Mouse (Mus musculus) frontal cortex, postnatal 25 days (tissue): ENCODE results near the gene Tmod2.
"Not testable (repeated sequence)": the region's sequence is repeated elsewhere in the genome, so short reads cannot be mapped to it uniquely, and the experiment has no call there.

Source experiments
- DNase-seq, 2 experiments: peaks; one replicate each; pipeline ENCODE4 v3.0.0; 2022; ENCODE audit warnings: low spot score in 2 of 2

Gene Tmod2

DNA sequence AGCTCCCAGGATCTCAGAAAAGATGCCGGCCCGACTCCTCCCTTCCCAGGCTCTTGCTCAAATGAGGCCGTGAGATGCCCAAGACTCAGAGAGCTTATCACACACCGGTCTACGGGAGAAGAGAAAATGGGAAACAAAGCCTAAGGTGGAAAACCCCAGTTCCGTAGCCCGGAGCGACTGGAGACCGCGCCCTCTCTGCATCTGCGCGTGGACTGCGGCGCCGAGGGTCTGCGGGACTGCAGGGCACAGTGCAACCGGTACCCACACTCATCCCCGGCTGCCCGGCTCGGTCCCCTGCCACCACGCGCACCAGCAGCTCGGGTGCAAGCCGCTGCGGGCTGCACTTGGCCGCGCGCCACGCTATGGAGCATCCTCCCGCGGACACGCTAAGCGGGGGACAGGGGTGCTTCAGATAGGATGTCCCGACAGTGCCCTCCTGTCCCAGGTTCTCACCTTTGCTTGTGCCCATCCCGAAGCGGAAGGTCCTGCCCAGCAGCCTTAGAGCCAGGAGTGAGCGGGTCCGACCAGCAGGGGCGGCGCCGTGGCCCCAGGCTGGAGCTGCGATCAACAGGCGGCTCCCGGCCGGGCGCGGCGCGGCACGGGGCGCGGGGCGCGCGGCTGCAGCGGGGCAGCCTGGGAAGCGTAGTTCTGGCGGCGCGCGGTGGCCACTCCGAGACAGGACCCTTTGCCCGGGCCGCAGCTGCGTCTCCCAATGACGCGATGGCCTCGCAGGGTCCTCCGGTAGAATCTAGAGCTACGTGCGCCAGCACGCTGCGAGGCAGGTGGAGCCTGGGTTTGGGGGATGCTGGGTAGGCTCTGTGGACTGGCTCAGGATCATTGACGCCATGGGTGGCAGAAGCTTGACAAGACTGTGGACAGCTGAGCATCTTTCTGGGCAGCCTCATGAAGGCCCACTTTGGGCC, at the start of gene Tmod2:
Gene Tmod2 (minus strand): TSS at position 755 of the 923 bp plus-strand sequence.
- DNase-seq, result peak; percentile 64 to 67

DNA sequence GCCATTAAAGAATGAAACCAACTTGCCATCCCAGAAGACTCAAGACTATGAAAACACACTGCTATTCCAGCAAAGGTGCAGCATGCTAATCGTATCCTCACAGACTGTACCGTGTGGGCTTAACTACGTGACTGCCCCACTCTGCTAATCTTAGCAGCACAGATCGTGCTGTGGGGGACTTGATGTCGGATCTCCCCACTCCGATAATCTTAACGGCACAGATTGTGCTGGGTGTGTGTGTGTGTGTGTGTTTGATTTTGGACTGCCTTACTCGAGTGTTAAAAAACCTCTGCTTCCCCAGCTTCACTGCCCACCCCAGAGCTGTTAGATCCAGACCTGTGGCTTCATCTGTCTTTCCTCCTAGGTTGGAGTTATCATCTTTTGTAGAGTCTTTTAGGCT, 49.8 kb upstream of the Tmod2 start:
- DNase-seq, result peak in 1 of 2 experiments; percentile 38

DNA sequence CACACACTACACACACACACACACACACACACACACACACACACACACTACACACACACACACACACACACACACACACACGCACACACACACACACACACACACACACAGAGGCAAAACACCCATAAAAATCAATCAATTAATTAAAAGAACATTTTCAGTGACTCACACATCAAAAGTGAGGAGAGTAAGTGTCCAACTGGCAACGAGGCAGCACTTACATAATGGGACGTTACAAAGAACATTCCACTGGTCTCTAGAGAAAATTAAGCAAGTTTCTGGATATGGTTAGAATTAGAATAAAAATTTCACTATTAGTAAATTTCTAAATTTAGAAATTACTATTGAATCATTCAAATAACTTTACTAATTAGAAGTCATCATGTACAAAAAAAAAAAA, 45.3 kb upstream of the Tmod2 start:
- DNase-seq, result not testable (repeated sequence)

DNA sequence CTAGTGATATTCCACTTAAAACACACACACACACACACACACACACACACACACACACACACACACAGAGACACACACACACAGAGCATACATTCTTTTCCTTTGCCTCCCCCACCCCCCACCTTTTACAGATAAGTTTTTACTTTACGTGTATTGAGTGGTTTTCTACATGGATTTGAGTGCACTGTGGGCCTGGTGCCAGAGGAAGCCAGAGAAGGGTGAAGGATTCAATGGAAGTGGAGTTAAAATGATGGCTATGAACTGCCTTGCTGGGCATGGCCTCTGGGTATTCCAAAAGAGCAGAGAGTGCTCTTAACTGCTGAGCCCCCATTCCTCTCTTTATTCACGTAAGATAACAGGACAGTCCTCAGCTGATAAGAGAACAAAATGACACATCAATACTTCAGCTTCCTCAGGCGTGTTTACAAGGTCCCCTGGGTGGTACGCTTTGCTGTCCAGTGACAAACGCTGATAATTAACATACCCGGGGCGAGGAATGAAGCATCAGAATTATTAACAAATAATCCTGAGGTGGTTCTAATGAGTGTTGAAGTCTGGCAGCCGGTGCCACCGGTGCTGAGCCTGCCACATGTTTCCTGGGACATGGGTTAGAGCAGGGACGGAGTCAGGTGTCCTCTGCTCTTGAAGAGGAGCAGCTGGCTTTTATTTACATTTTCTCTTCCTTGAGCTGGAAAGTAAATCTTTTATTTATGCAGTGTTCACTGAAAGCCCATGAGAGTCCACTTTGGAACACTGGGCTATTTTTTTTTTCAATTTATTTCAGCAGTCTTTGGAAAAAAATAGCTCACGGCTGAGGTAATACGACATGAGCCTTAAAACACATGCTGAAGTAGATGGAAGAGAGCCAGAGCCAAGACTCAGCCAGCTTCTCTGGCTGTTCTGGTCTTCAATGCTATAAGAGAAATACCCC, 43.1 kb upstream of the Tmod2 start:
- DNase-seq, result no peak

DNA sequence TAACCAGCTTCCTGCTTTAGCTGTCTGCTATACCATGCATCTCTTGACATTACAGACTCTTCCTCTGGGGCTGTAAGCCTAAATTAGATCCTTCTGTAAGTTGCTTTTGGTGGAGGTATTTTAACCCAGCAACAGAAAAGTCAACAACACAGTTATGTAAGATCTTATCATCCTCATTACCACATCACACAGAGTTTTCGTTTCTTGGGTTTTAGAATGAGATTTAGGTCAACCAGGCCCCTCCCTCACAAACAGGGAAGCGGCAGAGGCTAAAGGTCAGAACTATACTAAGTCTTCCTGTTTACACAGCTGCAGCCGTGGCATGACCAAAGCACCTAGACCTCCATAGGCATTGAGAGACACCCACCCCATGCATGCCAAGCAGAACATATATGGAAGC, 34.3 kb upstream of the Tmod2 start:
- no peak for DNase-seq

DNA sequence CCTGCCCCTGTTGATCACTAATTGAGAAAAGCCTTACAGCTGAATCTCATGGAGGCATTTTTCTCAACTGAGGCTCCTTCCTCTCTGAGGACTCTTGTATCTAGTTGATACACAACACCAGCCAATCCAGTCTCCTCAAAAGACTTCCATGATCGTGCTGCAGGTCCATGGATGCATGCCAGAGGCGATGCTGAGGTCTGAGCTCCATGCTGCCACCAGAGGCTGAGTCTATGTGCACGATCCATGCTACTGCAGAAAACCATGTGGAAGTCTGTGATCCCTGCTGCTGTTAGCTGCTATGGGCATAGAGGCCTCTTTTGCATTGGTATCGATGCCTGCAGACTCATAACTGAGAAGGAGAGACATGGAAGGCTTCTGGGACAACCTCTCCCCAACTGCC, 23.1 kb upstream of the Tmod2 start:
- no peak for DNase-seq

DNA sequence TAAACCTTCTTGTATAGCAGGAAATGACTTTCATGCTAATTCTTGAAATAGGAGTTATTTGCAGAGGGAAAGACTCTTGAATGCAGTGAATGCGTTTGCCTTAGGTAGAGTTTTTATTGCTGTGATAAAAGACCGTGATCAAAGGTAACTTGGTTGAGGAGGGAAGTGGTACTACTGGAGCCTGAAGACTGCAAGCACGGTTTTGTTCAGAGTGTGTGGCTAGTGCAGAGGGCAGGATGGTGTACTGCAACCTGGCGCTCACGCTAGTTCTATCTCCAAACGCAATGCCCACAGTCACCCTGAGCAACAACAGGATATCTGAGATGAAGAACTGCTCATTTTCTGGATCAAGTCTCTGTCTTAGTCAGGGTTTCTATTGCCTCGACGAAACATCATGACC, 22.5 kb upstream of the Tmod2 start:
- DNase-seq, result no peak

DNA sequence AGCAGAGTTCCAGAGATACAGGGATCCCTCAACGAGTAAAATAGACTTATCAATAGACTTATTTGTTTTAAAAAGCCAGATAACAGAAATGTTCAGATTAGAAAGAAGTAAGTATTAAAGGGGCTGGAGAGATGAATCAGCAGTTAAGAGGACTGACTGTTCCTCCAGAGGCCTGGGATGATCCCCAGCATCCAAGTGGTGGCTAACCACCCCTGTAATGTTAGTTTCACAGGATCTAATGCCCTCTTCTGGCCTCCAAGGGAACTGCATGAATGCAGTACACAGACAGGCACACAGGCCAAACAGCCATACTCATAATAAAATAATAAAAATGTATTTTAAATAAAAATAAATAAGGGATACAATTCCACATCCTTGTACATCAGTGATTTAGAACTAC, 21.8 kb upstream of the Tmod2 start:
- no peak for DNase-seq

DNA sequence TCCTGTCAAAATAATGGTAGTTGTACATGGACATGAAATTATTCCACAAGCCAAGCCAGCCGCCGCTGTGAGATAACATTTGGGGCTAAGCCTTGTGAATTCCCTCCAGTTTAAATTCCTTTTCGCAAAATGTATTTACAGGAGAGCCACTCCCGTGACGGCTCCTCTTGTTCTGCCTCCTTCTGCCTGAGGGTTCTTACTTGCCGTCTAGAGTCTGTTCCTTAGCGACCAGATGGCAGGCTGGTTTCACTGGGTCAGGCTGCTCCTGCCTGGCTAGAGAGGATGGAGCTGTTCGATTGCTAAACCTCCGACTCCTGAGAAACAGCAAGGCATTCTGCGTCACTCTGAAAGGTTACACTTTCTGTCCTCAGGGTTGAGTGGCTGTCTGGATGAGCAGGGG, 21.0 kb upstream of the Tmod2 start:
- no peak for DNase-seq

DNA sequence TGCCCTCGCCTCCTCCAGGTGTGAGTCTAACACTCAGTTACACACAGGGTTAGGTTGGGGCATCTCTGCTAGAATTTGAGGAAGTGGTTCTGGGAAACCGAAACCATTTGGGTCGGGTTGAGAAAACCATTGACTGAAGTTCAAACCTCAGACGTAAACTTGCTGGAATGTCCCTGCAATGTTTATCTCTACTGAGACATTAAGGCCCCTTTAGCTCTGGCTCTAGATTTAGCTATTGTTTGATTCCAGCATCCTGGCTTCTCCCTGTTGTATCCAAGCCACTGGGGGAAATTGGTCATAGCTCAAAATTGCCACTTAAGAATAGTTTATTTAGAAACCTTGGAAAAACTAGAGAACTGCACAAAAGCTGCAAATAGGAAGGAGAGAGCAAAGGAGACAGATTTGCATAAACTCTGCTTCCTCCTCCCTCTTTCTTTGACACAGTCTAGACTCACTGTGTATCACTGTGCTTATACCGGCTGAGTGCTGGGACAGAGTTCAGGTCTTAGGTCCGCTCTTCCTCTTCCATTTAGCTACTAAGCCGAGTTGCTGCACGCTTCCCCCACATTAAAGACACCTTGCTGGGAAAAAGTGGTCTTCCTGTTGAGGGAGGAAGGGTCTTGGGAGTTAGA, 19.8 kb upstream of the Tmod2 start:
- DNase-seq, result no peak

DNA sequence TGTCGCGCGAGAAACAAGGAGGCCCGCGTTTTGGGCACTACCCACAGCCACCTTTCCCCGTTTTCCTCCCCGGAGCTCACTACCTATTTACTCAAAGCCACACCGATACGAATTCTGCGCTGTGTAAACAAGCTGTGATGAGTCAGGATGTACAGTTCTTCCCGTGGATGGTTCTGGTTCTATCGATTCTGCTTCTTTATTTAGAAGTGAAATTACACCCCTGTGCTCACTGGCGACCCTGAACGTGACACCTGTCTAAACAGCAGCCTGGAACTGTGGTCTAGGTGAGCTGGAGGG, 15.1 kb upstream of the Tmod2 start:
- DNase-seq, result no peak

DNA sequence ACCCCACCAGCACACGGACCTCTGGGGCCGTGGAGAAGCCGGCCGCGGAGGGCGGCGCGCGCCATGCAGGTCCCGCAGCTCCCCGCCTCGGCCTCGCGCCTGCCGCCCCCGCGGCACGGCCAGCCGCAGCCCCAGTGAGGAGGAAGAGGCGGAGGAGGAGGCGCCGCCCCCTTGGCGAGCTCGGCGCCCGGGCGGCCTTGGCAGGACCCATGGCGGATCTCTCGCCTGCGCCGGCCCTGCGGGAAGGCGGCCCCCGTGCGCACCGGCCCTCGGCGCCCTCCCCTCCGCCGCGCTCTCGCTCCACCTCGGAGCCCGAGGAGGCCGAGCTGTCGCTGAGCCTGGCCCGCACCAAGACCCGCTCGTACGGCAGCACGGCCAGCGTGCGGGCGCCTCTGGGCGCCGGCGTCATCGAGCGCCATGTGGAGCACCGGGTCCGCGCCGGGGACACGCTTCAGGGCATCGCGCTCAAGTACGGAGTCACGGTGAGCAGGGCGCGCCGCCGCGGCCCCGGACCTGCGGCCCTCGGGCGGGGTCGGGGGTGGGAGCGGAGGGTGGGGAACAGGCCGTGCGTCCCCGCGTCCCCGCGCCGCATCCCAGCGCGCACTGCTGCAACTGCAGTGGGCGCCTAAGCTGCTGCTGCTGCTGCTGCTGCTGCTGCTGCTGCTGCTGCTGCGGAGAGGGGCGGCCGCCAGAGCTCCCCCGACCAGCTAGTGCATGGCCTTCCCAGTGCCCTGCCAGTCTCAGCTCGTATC, 14.6 kb upstream of the Tmod2 start, which contains the start of gene Lysmd2:
Gene Lysmd2 (plus strand): TSS at position 186 of the 752 bp plus-strand sequence.
- DNase-seq, result peak; percentile 35 to 45

DNA sequence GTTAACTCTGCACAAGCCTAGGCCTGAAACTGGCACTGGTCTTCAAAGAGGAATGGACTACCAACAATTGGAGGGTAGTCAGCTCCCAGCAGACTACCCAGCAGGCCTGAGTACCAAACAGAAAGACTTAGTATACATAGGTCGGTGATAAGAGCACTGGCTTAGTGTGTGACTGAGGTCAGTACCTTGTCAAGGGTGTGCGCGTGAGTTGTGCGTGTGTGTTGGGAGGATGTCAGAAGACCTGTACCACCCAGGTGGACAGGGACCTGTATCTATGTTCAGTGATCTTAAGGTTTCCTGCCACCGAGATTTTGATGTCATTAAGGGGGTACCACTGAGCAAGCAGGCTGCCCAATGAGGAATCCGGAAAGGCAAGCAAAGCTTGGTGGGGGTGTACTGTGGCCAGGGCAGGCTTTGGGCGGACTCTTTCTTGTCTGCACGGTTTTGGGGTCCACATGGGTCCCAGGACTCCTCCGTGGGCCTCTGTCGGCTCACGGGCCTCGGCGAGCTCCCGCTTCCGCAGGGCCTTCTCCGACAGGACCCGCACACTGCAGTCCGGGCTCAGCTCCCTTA, 13.9 kb upstream of the Tmod2 start:
- DNase-seq, result no peak

DNA sequence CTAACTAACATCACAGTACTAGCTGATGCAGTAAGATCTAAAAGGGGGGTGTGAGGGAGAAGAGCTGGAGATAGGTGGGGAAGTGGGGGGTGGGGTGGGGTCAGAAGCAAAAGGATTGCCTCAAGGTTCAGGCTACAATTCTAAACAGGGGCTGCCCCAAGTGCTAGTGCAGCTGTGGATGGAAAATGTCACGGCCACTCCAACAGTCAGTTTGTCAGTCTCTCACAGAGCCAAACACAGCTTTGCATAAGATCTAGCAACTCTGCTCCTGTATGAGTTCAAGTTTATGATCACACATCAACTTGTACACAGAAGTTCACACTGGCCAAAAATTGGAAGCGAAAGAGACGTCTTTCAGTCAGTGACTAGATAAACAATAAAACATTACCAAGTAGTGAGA, 10.3 kb upstream of the Tmod2 start:
- no peak for DNase-seq

DNA sequence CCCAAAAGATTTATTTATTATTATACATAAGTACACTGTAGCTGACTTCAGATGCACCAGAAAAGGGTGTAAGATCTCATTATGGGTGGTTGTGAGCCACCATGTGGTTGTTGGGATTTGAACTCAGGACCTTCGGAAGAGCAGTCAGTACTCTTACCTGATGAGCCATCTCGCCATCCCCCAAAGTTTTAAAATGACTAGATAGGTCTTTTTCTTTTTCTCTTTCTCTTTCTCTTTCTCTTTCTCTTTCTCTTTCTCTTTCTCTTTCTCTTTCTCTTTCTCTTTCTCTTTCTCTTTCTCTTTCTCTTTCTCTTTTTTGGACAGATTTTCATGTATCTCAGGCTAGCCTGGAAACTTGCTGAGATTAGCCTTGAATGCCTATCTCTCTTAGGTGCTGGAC, 8.6 kb upstream of the Tmod2 start:
- DNase-seq, result not testable (repeated sequence)

DNA sequence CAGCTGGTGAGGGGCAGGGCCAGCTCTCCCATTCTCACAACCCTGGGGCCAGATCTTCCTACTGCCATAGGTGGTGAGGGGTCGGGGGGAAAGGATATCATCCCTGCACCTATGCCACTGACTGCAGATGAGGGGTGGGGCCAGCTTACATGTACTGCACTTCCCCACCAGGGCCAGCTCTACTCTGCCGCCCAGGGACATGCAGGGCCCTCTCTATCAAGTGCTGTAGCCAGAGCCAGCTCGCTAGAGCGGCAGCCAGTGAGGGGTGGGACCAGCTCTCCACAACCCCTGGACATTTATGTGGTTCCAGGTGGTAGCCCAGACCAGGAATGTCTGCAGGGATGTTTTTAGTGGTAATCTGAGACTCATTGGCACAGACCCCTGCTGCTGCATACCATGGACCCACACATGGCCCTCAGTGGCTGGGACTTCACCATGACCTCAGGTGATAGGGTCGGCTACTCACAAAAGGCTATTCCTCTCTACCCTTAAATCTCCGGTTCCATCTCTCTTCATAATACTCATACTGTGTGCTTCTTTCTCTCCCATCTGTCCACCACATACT, 7.8 kb upstream of the Tmod2 start:
- DNase-seq, result no peak

DNA sequence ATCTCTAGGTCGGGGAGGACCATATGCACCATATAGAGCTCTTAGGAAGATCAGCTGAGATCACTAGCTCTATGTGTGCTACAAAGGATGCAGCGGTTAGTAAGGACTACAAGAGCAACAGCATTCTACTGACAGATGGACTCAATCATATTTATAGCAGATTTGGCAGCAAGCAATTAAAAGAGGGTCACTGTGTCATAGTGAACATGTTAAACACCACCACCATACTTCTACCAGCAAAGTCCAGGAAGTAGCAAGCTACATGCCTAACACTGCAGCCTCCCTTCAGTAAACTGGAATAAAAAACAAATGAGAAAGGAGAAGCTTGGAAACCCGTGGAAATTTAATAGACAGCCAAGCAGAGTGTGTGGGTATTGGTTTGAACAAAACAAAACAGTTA, 5.4 kb upstream of the Tmod2 start:
- DNase-seq, result no peak

DNA sequence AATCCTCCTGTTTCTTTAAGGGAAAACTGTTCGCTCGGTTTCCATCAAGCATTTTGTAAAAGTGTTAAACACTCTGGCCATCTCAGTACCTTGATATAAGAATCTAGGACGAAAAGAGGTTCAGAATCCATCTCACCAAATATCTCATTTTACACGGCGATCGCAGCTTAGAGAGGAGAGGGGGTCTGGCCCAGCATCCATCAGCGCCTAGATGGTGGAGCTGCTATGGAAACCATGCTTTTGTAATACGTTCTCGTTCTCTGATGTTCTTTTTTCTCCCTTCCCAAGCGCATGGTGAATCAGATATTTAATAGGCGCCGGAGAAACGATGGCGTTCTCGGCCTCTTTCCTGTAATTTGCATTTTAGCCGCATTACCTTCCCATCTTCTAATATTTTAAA, 1.2 kb downstream of the Tmod2 start:
- DNase-seq, result no peak

DNA sequence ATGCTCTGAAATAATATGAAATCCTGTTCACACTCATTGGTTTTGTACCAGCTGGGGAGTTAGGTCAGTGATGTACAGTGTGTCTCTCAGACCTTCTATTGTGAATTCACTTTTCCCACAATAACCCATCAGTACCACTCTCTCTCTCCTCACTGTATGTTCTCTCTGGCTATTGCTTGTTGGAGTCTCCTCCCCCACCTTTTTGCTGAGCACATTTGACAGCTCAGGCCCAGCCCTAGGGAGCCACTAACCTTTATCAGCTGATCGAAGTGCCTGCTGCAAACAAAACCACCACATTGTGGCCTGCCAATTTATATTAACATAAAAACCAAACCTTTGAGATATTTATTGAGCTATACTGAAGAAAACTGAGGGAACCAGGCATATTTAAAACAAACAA, 1.6 kb downstream of the Tmod2 start:
- no peak for DNase-seq

DNA sequence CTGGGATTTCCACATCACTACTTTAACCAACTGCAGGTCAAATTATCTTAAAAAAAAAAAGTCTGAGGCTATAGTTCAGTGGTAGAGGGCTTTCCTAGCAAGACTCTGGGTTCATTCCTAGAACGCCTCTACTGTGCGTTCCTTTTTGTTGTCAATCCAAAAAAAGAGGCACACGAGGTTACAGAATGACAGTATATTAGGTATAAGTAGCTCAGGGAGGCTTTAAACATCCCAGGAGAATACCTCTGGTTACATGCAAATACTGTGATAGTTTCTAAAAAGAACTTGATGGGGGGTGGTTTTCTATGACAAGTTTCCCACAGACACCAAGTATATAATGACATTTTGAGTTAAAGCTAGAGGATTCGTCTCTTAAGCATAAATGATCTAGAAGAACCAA, 3.6 kb downstream of the Tmod2 start:
- no peak for DNase-seq

DNA sequence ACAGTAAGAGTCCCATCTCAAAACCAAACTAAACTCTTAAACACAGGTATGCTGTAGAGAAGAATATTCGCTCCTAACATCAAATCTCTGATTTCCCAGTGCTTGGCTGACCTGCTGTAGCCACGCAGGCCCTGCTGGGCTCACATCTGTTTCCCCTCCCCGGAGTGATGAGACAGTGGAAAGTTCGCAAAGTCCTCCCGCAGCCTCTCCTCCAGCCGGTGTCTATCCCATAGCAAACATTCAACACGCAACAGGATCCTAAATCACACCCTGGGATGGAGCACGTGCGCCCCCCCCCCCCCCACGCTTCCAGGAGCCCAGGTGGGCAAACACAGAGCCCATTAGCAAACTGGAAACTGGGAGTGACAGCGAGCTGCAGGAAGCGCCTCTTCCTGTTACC, 9.6 kb downstream of the Tmod2 start:
- DNase-seq, result no peak
